Mouse (Mus musculus) kidney, adult 11 months (tissue): ENCODE data around the gene Mapk11.

Source experiments
- DNase-seq: peaks from one replicate; pipeline ENCODE4 v3.0.0; 2022

Gene Mapk11

DNA sequence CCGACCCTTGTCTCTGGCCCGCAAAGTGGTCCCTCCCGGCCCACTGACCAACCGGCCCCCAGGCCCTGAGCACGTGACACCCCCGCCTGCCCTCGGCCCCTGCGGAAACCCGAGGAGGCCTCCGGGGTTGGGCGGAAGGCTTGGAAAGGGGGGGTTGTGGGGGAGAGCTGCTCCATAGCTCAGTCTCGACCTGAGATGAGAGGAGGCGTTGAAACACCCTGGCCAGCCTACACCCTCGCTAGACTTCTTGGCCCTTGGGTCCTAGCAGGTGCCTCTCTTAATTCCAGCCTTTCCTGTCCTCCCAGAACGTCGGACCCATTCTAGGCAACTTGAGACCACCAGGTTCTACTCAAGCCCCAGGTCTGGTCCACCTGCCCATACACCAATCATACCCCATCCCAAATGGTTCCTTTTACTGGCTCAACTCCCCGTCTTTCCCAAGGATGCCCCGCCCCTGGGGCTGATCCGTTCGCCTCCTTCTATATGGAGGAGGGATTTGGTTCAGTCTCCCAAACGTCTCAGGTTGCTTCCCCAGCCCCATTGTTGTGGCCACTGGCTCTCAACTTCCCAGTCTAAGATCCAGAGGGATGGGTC is 8.7 kb downstream of the Mapk11 start, which contains the start of gene Mapk12:
Gene Mapk12, minus strand, starts transcription at position 45 of the 594 bp plus-strand sequence.
- peak; percentile 59 for DNase-seq

DNA sequence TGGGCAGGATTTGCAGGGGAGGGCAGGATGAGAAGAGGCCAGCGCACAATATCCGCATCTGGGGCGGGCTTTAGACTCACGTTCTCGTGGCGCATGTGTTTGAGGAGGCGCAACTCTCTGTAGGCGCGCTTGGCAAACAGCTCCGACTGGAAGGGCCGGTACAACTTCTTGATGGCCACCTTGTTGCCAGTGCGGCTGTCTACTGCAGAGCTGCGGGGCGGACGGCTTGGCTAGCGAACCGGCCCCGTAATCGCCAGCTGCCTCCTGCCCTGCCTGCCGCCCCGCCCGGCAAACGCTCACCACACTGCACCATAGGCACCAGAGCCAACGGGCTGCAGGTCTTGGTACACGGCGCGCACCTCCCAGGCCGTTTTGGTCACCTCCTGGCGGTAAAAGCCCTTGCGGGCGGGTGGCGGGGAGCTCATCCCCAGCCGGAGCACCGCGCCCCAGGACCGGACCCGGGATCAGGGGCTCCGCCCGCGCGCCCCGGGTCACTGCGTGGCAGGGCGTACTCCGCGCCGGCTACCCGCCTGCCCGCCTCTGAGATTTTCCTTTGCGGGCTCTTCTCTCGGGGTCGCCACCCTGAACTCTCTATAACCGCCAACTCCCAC is 9.3 kb downstream of the Mapk11 start:
- peak; percentile 56 for DNase-seq

DNA sequence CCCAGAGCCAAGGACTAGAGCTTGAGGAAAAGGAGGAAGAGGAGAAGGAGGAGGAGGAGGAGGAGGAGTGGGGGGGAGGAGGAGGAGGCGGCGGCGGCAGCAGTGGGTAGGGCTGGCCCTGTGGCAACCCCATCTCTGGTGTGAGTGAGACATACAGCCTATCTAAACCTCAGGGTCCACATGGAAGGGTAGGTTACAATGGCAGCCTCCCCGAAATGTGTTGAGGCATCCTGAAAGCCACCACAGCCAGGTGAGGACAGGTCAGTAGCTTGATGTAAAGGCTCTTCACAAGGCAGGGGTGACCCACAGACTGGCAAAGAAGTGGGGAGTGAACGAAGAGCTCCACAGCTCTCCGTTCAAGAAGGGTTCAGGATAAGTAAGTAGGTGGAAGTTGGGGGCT is 10.9 kb downstream of the Mapk11 start:
- no peak for DNase-seq

DNA sequence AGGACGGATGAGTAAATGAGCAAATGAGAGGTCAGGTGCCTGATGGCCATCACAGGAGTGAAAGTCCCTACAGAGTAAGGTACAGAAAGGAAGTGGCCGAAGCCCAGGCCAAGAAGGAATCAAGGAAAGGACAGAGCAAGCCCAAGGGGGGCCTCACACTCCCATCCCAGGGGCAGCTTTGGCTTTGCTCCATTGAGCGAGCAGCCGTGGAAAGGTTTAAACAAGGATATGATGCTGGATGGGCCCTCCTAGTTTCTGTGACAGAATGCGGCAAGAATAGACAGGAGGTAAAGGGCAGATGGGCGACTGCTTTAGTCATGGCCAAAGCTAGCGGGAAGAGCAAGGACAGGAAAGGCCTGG is 11.4 kb downstream of the Mapk11 start:
- DNase-seq, result no peak

DNA sequence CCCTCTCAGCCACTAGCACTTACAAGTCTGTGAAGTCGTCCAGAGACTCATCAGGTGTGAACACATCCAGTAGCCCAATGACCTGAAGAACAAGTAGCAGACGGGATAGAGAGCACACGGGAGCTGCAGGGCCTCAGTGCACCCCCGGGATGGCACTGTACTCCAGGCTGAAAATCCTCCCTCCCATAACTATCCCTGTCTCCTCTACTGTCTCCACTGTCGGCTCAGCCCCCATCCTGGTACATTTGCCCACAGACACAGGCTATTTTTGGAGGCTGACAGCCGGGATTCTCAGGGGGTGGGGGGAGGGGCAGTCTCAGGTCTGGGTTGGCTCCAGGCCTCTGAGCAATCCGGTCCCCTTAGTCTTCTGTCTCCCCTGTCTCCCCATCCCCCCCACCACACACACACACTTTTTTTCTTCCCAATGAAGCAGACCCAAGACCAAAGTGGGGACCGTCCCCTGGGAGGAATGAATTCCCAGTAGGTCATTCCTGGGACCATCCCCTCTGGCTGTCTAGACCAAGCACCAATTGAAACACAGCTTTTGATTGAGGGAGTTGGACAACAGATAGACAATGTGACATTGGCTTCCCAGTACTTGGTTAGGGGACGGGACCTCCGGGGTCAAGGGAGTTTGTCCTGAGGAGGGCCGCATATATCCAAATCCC is 11.9 kb downstream of the Mapk11 start:
- no peak for DNase-seq

DNA sequence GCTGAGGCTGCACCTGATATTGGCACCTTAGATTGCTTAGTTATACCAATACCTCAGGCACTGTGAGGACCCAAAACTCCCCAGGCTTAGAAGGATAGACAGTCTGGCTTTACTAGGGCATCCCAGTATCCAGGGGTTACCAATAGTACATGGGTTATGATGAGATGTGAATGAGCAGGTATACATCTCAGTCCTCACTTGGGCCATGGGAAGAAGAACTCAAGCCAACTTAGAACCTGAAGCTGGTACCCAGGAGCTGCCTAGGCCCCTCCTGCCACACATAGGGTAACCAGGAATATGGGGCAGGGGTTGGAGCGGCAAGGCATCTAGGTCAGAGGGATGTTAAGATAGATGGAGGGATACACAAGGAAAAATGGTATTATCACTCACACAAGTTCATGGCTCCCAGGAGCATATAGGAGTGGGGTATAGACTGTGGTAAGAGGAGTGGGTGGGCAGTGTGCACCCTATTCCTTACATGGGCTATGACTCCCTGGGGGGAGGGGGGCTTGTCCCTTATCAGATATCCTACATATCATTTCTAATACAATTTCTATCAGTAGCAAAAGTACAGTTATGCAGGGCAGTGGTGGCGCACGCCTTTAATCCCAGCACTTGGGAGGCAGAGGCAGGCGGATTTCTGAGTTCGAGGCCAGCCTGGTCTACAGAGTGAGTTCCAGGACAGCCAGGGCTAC is 12.8 kb downstream of the Mapk11 start:
- no peak for DNase-seq

DNA sequence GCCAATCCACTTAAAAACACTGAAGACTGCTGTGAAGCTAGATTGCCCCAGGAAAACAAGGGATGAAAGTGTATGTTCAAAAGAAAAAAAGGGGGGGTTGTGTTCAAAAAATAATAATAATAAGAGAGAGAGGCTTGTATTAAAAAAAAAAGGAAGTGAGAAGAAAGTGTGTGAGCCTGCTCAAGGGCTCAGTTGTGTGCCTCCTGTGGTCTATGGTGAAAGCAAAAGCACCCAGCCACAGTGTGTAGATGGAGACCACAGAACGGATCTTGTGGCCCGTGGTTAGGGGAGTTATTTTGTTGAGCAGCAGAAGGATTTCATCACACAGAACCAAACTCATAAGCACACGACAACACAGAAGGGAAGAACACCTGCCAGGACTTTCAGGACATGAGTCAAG is 18.1 kb downstream of the Mapk11 start:
- no peak for DNase-seq

DNA sequence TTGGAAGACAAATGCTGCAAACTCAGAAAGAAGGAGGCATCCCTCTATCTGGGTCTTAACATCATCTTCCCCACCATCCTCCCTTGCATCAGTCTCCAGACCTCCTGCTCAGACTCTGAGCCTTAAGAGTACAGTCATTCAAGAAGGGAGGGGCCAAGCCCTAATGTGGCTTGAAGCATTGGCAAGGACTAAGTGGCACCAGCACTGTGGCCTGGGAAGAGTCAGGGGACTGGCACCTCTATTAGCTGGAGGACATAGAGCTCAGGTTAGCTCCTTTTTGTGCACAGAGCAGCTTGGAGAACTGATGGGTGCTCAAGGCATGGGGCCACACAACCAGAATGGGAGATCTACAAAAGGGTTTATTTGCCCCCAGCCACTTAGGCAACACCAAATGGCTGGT is 19.2 kb downstream of the Mapk11 start:
- no peak for DNase-seq

DNA sequence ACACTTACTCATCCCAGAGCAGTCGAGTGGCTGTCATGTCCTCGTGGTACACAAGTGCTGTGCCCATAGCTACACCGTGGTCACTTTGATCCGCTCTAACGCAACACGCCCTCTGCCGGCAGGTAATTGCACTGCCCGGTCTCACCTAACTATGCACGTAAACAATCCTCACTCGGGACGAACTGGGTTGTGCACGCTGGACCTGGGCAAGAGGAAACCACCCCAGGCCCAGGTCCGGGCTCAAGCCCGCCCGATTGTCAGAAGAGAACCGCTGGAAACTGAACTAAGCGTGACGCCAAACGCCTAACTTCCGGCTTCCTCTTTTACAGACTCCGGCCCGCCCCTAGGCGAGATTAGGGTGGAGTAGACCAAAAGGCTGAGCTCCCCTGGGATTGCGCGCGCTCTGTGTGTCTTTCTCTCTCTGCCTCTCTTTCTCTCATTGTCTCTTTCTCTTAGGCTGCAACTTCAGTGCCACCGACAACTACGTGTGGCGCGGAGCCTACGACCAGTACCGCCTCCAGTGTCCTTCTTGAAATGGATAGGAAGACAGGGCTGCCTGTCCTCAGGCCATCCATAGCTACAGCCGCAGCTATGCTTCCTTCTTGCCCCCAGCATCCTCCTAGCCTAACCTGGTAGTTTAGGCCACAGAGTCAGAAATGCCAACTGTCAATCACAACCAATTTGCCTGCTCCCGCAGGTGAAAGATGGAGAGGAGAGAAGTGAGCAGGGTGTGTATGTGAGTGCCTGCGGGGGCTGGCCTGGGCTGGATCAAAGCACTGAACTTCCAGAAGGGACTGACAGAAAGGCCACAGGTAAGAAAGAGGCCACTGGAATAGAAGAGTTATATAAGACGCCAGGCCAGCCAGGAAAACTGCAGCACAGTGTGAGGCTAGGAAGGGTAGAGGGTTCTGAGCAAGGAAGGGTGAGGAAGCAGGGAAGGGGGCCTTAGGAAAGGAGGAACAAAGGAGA is 20.8 kb downstream of the Mapk11 start, which contains the start of gene Hdac10:
Gene Hdac10, minus strand, starts transcription at position 319 of the 969 bp plus-strand sequence.
- peak; percentile 88 for DNase-seq

DNA sequence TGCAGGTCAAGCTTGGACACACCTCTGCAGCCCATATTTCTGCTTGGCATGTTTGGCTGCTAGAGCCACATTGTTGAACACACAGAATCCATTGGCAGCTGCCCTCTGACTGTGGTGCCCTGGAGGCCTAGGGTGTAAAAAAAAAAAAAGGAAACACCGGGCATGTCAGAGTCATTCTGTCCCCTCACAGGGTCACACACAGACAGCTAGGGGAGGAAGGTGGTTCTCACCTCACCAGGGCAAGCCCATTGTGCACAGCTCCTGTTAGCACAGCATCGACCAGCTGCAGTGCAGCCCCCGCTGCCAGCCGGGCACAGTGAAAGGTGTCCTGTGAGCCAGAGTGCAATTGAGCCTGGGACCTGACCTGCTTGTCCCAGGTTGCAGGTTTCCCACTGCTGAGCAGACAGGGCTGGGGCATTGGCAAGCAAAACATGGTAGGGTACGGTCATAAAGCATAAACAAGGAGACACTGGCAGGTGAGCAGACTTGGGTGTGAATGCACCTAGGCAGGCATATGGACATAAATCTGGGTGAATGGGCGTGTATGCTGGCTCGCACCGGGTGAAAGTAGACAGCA is 22.0 kb downstream of the Mapk11 start:
- no peak for DNase-seq

DNA sequence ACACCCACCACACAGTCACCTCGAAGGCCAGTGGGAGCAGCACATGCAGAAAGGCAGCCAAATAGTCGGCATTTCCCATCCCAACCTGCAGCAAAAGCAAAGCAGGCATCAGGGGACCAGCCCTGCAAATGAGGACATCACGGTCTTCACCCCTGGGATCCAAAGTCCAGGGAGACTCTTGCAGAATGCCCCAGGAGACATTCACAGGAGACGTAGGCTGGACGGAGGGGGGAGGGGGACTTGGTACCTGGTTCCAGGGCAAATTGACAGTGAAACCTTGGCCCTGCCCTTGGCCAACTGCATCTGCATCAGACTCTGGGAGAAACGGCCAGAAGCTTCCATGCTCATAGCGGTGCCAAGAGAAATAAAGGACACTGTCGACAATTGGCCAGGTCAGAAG is 22.8 kb downstream of the Mapk11 start:
- peak; percentile 48 for DNase-seq

DNA sequence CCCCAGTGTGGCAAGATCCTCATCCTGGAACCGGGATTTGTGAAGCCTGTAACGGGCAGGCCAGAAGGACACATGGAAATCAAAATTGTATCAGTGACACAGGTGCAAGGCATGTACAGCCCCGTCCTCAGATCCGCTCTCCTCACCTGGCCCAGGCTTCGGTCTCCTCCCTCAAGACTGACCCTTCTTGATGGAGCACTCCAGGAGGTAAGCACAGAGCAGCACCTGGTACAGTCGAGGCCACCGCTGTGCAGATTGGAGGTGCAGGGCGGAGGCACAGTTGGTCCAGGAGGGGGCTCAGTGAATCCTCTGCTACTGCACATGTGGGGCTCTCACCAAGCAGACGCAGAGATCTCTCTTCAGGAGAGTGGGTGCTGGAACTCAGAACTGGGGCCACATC is 24.1 kb downstream of the Mapk11 start:
- DNase-seq, result no peak

DNA sequence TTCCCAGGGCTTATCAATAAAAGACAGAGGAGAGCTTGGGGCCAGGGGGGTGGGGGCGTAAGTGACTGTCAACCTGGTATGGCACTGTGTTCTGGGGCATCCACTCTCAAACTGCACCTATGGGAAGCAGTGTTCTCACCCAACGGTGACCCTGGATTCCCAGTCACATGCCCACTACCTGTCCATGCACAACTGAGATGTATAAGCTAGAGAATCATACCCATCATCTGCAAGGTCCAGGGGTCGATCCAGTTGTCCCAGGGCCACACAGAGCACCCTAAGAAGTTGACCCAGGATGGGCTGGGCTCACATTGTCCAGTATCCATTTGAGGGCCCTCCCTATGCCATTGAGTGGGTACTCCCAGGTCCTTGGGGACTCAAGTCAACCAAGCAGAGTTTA is 25.1 kb downstream of the Mapk11 start:
- no peak for DNase-seq

DNA sequence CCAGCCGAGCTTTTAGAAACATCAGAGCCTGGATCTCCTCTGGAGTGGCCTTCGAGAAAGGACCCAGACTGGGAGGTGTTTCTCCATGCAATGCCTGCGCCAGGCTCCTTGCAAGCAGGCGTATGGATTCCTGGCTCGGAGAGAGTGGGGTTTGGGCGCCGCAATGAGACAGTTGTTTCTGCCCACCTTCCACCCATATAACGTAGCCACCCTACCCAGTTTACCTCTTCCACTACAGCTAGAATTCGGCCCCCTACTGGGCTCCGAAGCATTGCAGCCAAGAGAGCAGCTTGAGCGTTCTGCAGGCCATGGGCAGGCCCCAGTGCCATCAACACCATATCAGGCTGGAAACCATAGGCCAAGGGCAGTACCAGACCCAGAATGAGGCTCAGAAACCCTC is 25.8 kb downstream of the Mapk11 start:
- no peak for DNase-seq

DNA sequence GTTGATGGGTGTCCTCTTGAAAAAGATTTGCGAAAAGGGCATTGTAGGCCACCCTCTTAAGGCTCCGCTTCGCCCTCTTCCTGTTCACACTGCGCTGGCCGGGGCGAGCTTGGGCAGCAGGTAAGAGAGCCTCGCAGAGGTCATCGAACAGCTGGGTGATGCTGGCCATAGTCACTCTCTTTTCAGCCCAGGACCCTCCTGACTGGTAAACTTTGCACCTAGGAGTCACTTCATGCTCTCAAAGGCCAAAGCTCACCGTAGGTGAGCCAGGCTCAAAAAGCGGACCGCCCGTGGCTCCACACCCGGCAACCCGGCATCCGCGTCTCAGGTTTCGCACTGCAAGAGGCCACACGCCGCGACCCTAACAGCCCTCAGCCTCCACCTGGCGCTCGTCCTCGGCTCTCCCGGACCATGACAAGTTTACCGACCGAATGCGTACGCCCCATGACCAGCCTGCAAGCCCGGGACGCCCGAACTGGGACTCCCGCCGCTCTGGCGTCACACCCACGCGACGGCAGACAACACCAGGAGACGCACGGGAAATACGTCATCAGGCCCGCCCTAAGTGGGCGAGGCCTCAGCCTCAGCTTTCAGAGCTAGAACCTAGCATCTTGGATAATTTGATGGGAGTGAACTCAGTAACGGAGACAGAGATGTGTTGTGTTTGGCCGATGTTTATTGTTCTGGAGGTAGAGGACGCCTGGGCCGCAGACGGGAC is 26.6 kb downstream of the Mapk11 start, which contains the start of gene Tubgcp6:
Gene Tubgcp6, minus strand, starts transcription at position 464 of the 718 bp plus-strand sequence.
- DNase-seq, result peak; percentile 92

DNA sequence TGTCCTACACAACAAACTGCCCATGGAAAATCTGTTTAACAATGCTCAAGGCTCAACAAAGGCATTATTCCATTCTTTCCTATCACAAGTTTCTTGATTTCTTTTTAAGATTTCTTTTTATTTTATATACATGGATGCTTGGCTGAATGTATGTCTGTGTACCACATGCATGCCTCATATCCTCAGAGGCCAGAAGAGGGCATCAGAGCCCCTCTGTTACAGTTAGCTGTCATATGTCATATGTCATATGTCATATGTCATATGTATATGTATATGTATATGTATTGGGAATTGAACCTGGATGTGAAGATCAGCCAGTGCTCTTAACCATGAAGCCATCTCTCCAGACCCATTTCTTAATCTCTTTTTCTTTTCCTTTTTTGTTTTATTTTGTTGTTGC is 31.4 kb downstream of the Mapk11 start:
- DNase-seq, result no peak

DNA sequence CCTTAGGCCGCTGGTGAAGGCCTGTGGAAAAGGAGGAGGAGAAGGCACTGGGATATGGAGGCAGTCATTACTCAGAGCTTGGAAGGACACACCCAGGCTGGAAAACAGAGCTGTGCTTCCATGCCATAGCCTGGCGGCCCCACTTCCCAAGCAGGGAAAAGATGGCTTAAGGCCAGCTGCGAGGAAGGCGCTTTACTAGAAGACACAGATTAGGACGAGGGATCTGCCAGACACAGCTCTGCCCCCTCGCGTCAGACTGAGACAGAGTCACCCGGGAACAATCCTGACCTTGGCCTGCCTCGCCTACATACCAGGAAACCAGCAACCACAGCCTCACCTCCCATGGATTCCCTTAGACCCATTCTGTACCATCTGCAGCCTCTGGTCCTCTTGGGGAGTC is 39.3 kb downstream of the Mapk11 start:
- DNase-seq, result no peak

DNA sequence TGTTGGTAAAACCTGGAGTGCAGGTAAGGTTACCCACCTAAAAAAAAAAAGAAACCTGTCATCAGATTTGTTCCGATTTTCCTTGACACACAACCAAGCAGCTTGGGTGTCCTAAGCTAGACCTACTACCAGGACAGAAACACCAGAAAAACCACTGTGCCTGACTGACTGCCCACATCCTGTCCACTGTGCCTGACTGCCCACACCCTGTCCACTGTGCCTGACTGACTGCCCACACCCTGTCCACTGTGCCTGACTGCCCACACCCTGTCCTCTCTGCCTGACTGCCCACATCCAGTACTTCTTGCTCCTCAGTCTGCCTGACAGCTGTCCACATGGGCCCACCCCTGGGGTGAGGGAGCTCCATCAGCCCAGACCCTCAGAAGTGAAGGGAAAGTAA is 42.5 kb downstream of the Mapk11 start:
- DNase-seq, result no peak

DNA sequence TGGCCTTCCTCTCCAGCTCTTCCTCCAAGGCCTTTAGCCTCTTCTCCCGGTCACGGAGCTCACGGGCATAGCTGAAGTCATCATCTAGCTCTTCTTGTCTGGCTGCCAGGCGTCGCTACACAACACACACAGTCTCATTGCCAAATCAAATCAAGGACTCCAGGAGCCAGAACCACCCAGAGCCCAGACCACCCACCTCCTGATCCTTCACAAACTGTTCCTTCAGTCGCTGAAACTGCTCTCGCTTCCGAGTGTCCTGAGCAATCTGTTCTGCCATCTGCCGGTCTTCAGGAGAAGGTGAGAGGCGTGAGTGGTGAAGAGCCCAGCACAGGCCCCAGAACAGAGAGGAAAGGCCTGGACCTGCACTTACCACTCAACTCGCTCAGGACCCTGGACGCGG is 43.4 kb downstream of the Mapk11 start:
- DNase-seq, result no peak

DNA sequence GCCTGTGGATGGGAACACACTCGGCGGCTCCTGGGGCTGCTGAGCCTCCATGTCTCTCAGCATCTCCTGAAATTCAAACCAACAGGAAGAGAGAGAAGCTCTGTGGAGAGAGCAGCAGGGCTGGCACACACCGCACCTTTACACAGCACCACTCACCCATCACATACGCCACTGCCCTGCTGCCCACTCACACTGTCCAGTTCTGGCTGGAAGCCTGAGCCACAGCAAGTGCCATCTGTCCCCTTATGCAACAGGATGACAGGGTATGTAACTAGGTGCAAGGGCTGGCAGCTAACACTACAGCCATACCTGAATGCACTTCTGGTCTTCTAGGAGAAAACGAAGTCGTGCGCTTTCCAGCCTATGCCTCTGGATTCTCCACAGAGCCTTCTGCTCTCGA is 45.0 kb downstream of the Mapk11 start:
- DNase-seq, result no peak

DNA sequence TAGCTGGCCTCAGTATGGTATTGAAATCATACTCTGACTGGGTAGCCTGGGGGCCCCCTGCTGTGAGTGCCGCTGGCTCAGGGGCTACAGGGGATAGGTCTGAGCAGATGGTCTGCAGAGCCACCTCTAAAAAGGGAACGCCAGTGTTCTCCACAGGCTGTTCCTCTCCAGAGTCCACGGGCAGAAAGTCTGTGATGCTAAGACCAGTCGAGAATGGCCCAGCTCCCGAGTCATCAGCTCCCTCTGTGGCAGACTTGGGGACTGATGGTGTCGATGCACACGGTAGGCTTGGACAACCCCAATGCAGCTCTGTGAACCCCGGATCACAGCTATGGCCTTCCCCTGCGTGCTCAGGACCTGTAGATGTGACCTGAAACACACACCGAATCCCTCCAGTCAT is 45.5 kb downstream of the Mapk11 start:
- DNase-seq, result no peak

DNA sequence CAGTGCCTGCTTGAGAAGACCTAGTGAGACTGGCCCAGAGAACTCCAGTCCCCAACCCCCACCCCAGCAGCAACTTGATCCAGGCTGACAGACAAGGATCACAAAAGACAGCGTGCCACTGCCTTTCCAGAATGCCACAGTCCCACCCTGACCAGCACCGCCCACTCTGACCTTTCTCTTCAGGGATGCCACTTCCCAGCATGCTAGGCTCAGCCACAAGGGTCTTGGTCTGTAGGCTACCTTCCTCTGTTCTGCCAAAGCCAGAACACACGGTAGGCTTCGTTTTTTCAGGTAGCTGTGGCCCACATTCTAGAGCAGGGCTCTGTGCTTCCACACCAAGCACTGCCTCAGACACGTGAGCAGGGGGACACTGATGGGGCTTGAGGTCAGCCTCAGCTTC is 46.8 kb downstream of the Mapk11 start:
- DNase-seq, result no peak
